Mouse (Mus musculus): ENCODE measurements at regions not wholly inside any gene's neighbourhood (a gene's known extent, or its start where the extent isn't known, plus 50 kb on each side); places are given as distances from the start of the nearest gene placed in this dataset.
"Not testable (repeated sequence)": the region's sequence is repeated elsewhere in the genome, so short reads cannot be mapped to it uniquely, and the experiment has no call there.

GRCm38 (mm10) chr6:53233777-53234176, 53.3 kb upstream of the Creb5 start:
- DNase-seq = no peak

- no peak for DNase-seq
These were observed 54.5 kb upstream of the Creb5 start for GRCm38 (mm10) chr6:53232616-53233015.

GRCm38 (mm10) chr6:53229350-53229749, 57.7 kb upstream of the Creb5 start:
- DNase-seq = no peak

GRCm38 (mm10) chr6:53222104-53222503, 65.0 kb upstream of the Creb5 start:
- DNase-seq = no peak

- DNase-seq = no peak
These were observed 65.4 kb upstream of the Creb5 start for GRCm38 (mm10) chr6:53221668-53222005.

GRCm38 (mm10) chr6:53220784-53221667, 66.0 kb upstream of the Creb5 start:
- no peak for DNase-seq

GRCm38 (mm10) chr6:53218871-53219286, 68.2 kb upstream of the Creb5 start:
- DNase-seq = no peak

GRCm38 (mm10) chr6:53217234-53218015, 69.6 kb upstream of the Creb5 start:
- DNase-seq = peak; percentile 61

- DNase-seq = no peak
These were observed 70.4 kb upstream of the Creb5 start for GRCm38 (mm10) chr6:53216715-53217114.

- DNase-seq = peak; percentile 77
These were observed 75.7 kb upstream of the Creb5 start for GRCm38 (mm10) chr6:53211420-53211819.

GRCm38 (mm10) chr6:53209398-53209797, 77.7 kb upstream of the Creb5 start:
- DNase-seq = no peak

- no peak for DNase-seq
These were observed 78.6 kb upstream of the Creb5 start for GRCm38 (mm10) chr6:53208474-53208873.

GRCm38 (mm10) chr6:53207781-53208180, 79.3 kb upstream of the Creb5 start:
- DNase-seq = no peak

GRCm38 (mm10) chr6:53207361-53207760, 79.7 kb upstream of the Creb5 start:
- DNase-seq = no peak

- DNase-seq = no peak
These were observed 85.7 kb upstream of the Creb5 start for GRCm38 (mm10) chr6:53201281-53201956.

GRCm38 (mm10) chr6:53199474-53199873, 87.6 kb upstream of the Creb5 start:
- no peak for DNase-seq

- DNase-seq = not testable (repeated sequence)
These were observed 104.9 kb upstream of the Creb5 start for GRCm38 (mm10) chr6:53182131-53182530.

- peak; percentile 22 for DNase-seq
These were observed 96.0 kb upstream of the Jazf1 start for GRCm38 (mm10) chr6:53164423-53164841.

GRCm38 (mm10) chr6:53163091-53163490, 94.7 kb upstream of the Jazf1 start:
- DNase-seq = no peak

- DNase-seq = no peak
These were observed 93.2 kb upstream of the Jazf1 start for GRCm38 (mm10) chr6:53161627-53162026.

GRCm38 (mm10) chr6:53154621-53155020, 86.2 kb upstream of the Jazf1 start:
- DNase-seq = peak; percentile 15

- DNase-seq = no peak
These were observed 79.0 kb upstream of the Jazf1 start for GRCm38 (mm10) chr6:53147478-53147877.

- peak; percentile 27 for DNase-seq
These were observed 75.6 kb upstream of the Jazf1 start for GRCm38 (mm10) chr6:53143846-53144584.

Data from kidney, adult 18-20 months (tissue).